Mouse (Mus musculus) spleen, postnatal 4 days (tissue): ENCODE measurements around the gene Fryl.

ENCODE experiments used
- DNase-seq, 2 experiments: peaks; one replicate each; pipeline ENCODE4 v3.0.0; 2022; ENCODE audit warnings: low spot score in 2 of 2

Fryl gene

GRCm38 (mm10) chr5:73221826-73222225, 34.6 kb downstream of the Fryl start:
- DNase-seq: no peak

GRCm38 (mm10) chr5:73219716-73220115, 36.7 kb downstream of the Fryl start:
- no peak for DNase-seq

GRCm38 (mm10) chr5:73218065-73218464, 38.4 kb downstream of the Fryl start:
- no peak for DNase-seq

GRCm38 (mm10) chr5:73217116-73217515, 39.3 kb downstream of the Fryl start:
- DNase-seq: no peak

GRCm38 (mm10) chr5:73216014-73216413, 40.4 kb downstream of the Fryl start:
- no peak for DNase-seq

- no peak for DNase-seq
These were observed 44.0 kb downstream of the Fryl start for GRCm38 (mm10) chr5:73212446-73212845.

- DNase-seq: no peak
These were observed 44.5 kb downstream of the Fryl start for GRCm38 (mm10) chr5:73211961-73212360.

- DNase-seq: no peak
These were observed 45.5 kb downstream of the Fryl start for GRCm38 (mm10) chr5:73210971-73211315.

- no peak for DNase-seq
These were observed 46.1 kb downstream of the Fryl start for GRCm38 (mm10) chr5:73210127-73210970.

- DNase-seq: peak; percentile 51 to 70
These were observed 47.0 kb downstream of the Fryl start for GRCm38 (mm10) chr5:73209201-73210096.

GRCm38 (mm10) chr5:73208645-73209044, 47.8 kb downstream of the Fryl start:
- DNase-seq: no peak

- no peak for DNase-seq
These were observed 49.7 kb downstream of the Fryl start for GRCm38 (mm10) chr5:73206722-73207121.

- DNase-seq: no peak
These were observed 50.3 kb downstream of the Fryl start for GRCm38 (mm10) chr5:73205996-73206629.

GRCm38 (mm10) chr5:73205050-73205449, 51.4 kb downstream of the Fryl start:
- no peak for DNase-seq

GRCm38 (mm10) chr5:73202498-73202897, 53.9 kb downstream of the Fryl start:
- DNase-seq: no peak

GRCm38 (mm10) chr5:73202077-73202476, 54.3 kb downstream of the Fryl start:
- no peak for DNase-seq

- DNase-seq: no peak
These were observed 55.7 kb downstream of the Fryl start for GRCm38 (mm10) chr5:73200387-73201384.

GRCm38 (mm10) chr5:73199586-73199985, 56.8 kb downstream of the Fryl start:
- no peak for DNase-seq

- DNase-seq: no peak
These were observed 57.7 kb downstream of the Fryl start for GRCm38 (mm10) chr5:73198690-73199089.

- DNase-seq: no peak
These were observed 58.6 kb downstream of the Fryl start for GRCm38 (mm10) chr5:73197796-73198195.

GRCm38 (mm10) chr5:73194740-73195139, 61.7 kb downstream of the Fryl start:
- DNase-seq: no peak
